Mouse (Mus musculus): ENCODE results near the gene Src.
"Not testable (repeated sequence)": the region's sequence is repeated elsewhere in the genome, so short reads cannot be mapped to it uniquely, and the experiment has no call there.

Src gene

GRCm38 (mm10) chr2:157482729-157483128, 64.5 kb downstream of the Src start:
- DNase-seq = no peak

GRCm38 (mm10) chr2:157486559-157486958, 68.3 kb downstream of the Src start:
- not testable (repeated sequence) for DNase-seq

GRCm38 (mm10) chr2:157486981-157487656, 68.9 kb downstream of the Src start:
- no peak for DNase-seq

GRCm38 (mm10) chr2:157487733-157488175, 69.5 kb downstream of the Src start:
- DNase-seq = no peak

- DNase-seq = no peak
Observed at GRCm38 (mm10) chr2:157493240-157493639, 75.0 kb downstream of the Src start.

- DNase-seq = no peak
Observed at GRCm38 (mm10) chr2:157498529-157498928, 80.3 kb downstream of the Src start.

- no peak for DNase-seq
Observed at GRCm38 (mm10) chr2:157500364-157500763, 82.1 kb downstream of the Src start.

- DNase-seq = no peak
Observed at GRCm38 (mm10) chr2:157501324-157501723, 83.1 kb downstream of the Src start.

- DNase-seq = peak; percentile 71
Observed at GRCm38 (mm10) chr2:157506779-157507178, 88.5 kb downstream of the Src start.

- DNase-seq = no peak
Observed at GRCm38 (mm10) chr2:157509182-157509581, 90.9 kb downstream of the Src start.

- DNase-seq = no peak
Observed at GRCm38 (mm10) chr2:157510031-157510430, 91.8 kb downstream of the Src start.

- DNase-seq = no peak
Observed at GRCm38 (mm10) chr2:157512859-157513258, 94.6 kb downstream of the Src start.

GRCm38 (mm10) chr2:157513737-157514208, 95.5 kb downstream of the Src start:
- DNase-seq = no peak

GRCm38 (mm10) chr2:157514353-157514752, 96.1 kb downstream of the Src start:
- no peak for DNase-seq

- no peak for DNase-seq
Observed at GRCm38 (mm10) chr2:157517526-157517925, 99.3 kb downstream of the Src start.

GRCm38 (mm10) chr2:157518451-157518850, 100.2 kb downstream of the Src start:
- DNase-seq = no peak

GRCm38 (mm10) chr2:157519452-157519851, 101.2 kb downstream of the Src start:
- DNase-seq = no peak

GRCm38 (mm10) chr2:157520496-157520895, 102.3 kb downstream of the Src start:
- no peak for DNase-seq

Data from right cerebral cortex, postnatal 4 days (tissue).